Mouse (Mus musculus) adrenal gland, postnatal 25 days (tissue): ENCODE measurements at regions not wholly inside any gene's neighbourhood (a gene's known extent, or its start where the extent isn't known, plus 50 kb on each side); places are given as distances from the start of the nearest gene placed in this dataset.

Source experiments
- DNase-seq: peaks from one replicate; pipeline ENCODE4 v3.0.0; 2021; ENCODE audit warnings: mixed read lengths

GRCm38 (mm10) chr15:88035486-88035885 is 491.4 kb downstream of the Fam19a5 start:
- no peak for DNase-seq

GRCm38 (mm10) chr15:88036146-88037000 is 492.3 kb downstream of the Fam19a5 start:
- DNase-seq: no peak

- no peak for DNase-seq
These were observed 493.5 kb downstream of the Fam19a5 start for GRCm38 (mm10) chr15:88037606-88038005.

- DNase-seq: no peak
These were observed 498.7 kb downstream of the Fam19a5 start for GRCm38 (mm10) chr15:88042821-88043220.

- no peak for DNase-seq
These were observed 514.0 kb downstream of the Fam19a5 start for GRCm38 (mm10) chr15:88058071-88058470.

- DNase-seq: no peak
These were observed 516.8 kb downstream of the Fam19a5 start for GRCm38 (mm10) chr15:88060935-88061334.

GRCm38 (mm10) chr15:88063041-88063440 is 518.9 kb downstream of the Fam19a5 start:
- no peak for DNase-seq

- no peak for DNase-seq
These were observed 524.4 kb downstream of the Fam19a5 start for GRCm38 (mm10) chr15:88068476-88068875.

- DNase-seq: no peak
These were observed 527.4 kb upstream of the Zdhhc25 start for GRCm38 (mm10) chr15:88072676-88073075.

GRCm38 (mm10) chr15:88083911-88084310 is 516.2 kb upstream of the Zdhhc25 start:
- no peak for DNase-seq

GRCm38 (mm10) chr15:88085631-88086030 is 514.5 kb upstream of the Zdhhc25 start:
- DNase-seq: no peak

- no peak for DNase-seq
These were observed 510.6 kb upstream of the Zdhhc25 start for GRCm38 (mm10) chr15:88089486-88089885.

- DNase-seq: no peak
These were observed 508.7 kb upstream of the Zdhhc25 start for GRCm38 (mm10) chr15:88091390-88091789.

GRCm38 (mm10) chr15:88120376-88120775 is 479.7 kb upstream of the Zdhhc25 start:
- DNase-seq: no peak

GRCm38 (mm10) chr15:88123907-88124523 is 476.1 kb upstream of the Zdhhc25 start:
- no peak for DNase-seq

GRCm38 (mm10) chr15:88146118-88146517 is 454.0 kb upstream of the Zdhhc25 start:
- peak; percentile 35 for DNase-seq

- DNase-seq: no peak
These were observed 448.9 kb upstream of the Zdhhc25 start for GRCm38 (mm10) chr15:88151199-88151598.

GRCm38 (mm10) chr15:88159618-88160170 is 440.4 kb upstream of the Zdhhc25 start:
- DNase-seq: no peak

GRCm38 (mm10) chr15:88160291-88160690 is 439.8 kb upstream of the Zdhhc25 start:
- no peak for DNase-seq

GRCm38 (mm10) chr15:88163438-88163837 is 436.7 kb upstream of the Zdhhc25 start:
- DNase-seq: no peak

- DNase-seq: peak; percentile 14
These were observed 425.8 kb upstream of the Zdhhc25 start for GRCm38 (mm10) chr15:88174326-88174725.

- DNase-seq: no peak
These were observed 424.1 kb upstream of the Zdhhc25 start for GRCm38 (mm10) chr15:88175991-88176390.

- no peak for DNase-seq
These were observed 403.6 kb upstream of the Zdhhc25 start for GRCm38 (mm10) chr15:88196539-88196938.
